Mouse (Mus musculus): ENCODE data around the gene Fam173a. TPM values are rescaled to one million over a fixed set of nuclear protein-coding genes. Genes with fewer than 3 reads are reported as not detected.
"Not testable (repeated sequence)": the region's sequence is repeated elsewhere in the genome, so short reads cannot be mapped to it uniquely, and the experiment has no call there.

The Fam173a gene
- polyA plus RNA-seq, 1 experiment: 64.5 TPM

- no peak for TF ChIP-seq CTCF (IDR thresholded peaks at IDR 0.05; ENCODE audit: low read depth, low read length)
- no peak for TF ChIP-seq POLR2A (IDR thresholded peaks at IDR 0.05; ENCODE audit: borderline replicate concordance, low read depth, low read length)
- H3K4me3 ChIP-seq (ENCODE audit: insufficient read depth, low read length): no peak overlapping the region
- no peak overlapping the region for H3K27ac ChIP-seq (ENCODE audit: insufficient read depth, low read depth, low read length)
- H3K4me1 ChIP-seq (ENCODE audit: control insufficient read depth, insufficient read depth, low read length): no peaks in the 10 kb centered on the region
Observed at GRCm38 (mm10) chr17:25751446-25751845, 41.3 kb downstream of the Fam173a start.

DNA sequence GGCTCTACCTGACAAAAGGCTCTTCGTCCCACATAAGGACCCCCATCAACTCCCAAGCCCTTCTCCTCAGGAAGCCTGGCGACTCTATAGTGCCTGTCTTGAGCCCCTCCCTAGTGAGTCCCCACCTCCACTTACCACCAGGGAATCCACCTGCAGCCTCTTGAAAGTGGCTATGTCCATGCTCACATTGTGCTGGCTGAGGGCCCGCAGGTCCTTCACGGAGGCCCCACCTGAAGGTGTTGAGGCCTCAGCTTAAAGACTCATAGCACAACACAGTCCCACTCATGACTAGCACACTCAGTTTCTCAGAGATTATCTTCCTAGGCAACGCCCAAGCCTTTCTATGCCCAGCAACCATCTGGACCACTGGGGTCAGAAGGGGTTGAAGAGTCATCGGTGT is 43.4 kb downstream of the Fam173a start:
- Histone ChIP-seq H3K4me3 (ENCODE audit: insufficient read depth, low read length) (no peak overlapping the region), H3K4me1 (ENCODE audit: control insufficient read depth, insufficient read depth, low read length) (no peaks in the 10 kb centered on the region), H3K27ac (ENCODE audit: insufficient read depth, low read depth, low read length) (no peak overlapping the region)
- TF ChIP-seq POLR2A (IDR thresholded peaks at IDR 0.05; ENCODE audit: borderline replicate concordance, low read depth, low read length) (no peak), CTCF (IDR thresholded peaks at IDR 0.05; ENCODE audit: low read depth, low read length) (no peak)

- TF ChIP-seq CTCF (IDR thresholded peaks at IDR 0.05; ENCODE audit: low read depth, low read length) (no peak), POLR2A (IDR thresholded peaks at IDR 0.05; ENCODE audit: borderline replicate concordance, low read depth, low read length) (no peak)
- Histone ChIP-seq H3K4me3 (ENCODE audit: insufficient read depth, low read length) (no peak overlapping the region), H3K27ac (ENCODE audit: insufficient read depth, low read depth, low read length) (no peak overlapping the region), H3K4me1 (ENCODE audit: control insufficient read depth, insufficient read depth, low read length) (no peaks in the 10 kb centered on the region)
Observed at GRCm38 (mm10) chr17:25748238-25748637, 44.5 kb downstream of the Fam173a start.

DNA sequence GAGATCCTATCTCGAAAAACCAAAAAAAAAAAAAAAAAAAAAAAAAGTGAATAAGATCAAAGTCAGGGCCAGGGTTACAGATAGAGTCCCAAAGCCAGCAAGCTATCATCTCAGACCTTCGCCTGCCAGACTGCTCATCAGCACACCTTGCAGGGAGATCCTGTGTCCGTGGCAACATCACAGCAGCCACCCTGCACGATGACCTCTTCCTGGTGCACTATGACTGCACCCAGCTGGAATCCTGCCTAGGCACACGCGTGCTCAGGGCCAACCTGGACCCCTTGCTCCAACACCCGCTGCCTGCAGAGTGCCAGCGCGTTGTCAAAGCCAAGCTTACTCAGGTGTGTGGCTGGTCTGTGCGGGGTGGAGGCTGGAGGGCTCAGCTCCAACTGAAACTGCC is 48.4 kb downstream of the Fam173a start:
- TF ChIP-seq CTCF (IDR thresholded peaks at IDR 0.05; ENCODE audit: low read depth, low read length) (no peak), POLR2A (IDR thresholded peaks at IDR 0.05; ENCODE audit: borderline replicate concordance, low read depth, low read length) (no peak)
- Histone ChIP-seq H3K27ac (ENCODE audit: insufficient read depth, low read depth, low read length) (no peak overlapping the region), H3K4me3 (ENCODE audit: insufficient read depth, low read length) (no peak overlapping the region), H3K4me1 (ENCODE audit: control insufficient read depth, insufficient read depth, low read length) (no peaks in the 10 kb centered on the region)

DNA sequence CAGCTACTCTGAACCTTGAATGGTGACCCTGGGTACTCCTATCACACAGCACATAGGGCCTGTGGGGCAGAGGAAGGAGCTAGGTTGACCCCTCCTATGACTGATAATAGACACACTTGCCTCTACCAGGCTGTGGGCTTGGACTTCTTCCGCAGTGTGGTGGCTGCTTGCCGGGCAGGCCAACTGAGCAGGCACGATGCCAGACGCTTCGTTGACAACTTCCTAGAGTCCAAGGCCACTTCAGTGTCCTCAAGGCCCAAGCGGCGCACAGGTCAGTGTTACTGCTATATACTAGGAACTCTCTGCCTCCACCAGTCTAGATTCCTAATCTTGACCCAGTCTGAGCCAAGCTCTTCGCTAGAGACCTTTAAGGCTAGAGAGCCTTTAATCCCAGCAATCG is 48.9 kb downstream of the Fam173a start:
- no peaks in the 10 kb centered on the region for H3K4me1 ChIP-seq (ENCODE audit: control insufficient read depth, insufficient read depth, low read length)
- no peak for TF ChIP-seq CTCF (IDR thresholded peaks at IDR 0.05; ENCODE audit: low read depth, low read length)
- TF ChIP-seq POLR2A (IDR thresholded peaks at IDR 0.05; ENCODE audit: borderline replicate concordance, low read depth, low read length): no peak
- H3K4me3 ChIP-seq (ENCODE audit: insufficient read depth, low read length): no peak overlapping the region
- no peak overlapping the region for H3K27ac ChIP-seq (ENCODE audit: insufficient read depth, low read depth, low read length)

DNA sequence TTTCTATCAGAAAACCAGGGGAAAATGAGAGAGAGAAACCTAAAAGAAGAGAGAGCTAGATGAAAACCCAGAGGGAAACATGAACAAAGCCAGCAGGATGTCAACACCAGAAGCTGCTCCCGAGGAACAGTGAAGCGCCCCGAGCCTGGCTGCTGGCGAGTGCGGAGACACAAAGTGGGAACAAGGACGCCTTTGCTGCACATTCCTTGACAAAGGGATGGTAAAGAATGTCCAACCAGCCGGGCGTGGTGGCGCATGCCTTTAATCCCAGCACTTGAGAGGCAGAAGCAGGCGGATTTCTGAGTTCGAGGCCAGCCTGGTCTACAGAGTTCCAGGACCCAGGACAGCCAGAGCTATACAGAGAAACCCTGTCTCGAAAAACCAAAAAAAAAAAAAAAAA is 51.2 kb downstream of the Fam173a start:
- H3K4me1 ChIP-seq (ENCODE audit: control insufficient read depth, insufficient read depth, low read length); H3K27ac ChIP-seq (ENCODE audit: insufficient read depth, low read depth, low read length); H3K4me3 ChIP-seq (ENCODE audit: insufficient read depth, low read length): not testable (repeated sequence)

Other genes starting within 250 kb of the Fam173a start
- gene Sox8, start 222.2 kb downstream of the Fam173a start, polyA plus RNA-seq (2012; ENCODE audit: insufficient read depth, insufficient read length, missing spikeins): not detected in 2 replicates
- gene Lmf1, start 213.8 kb downstream of the Fam173a start, polyA plus RNA-seq (2012; ENCODE audit: insufficient read depth, insufficient read length, missing spikeins): 21.4 and 22.5 TPM in 2 replicates
- not detected in 2 replicates for gene Gng13, start 75.7 kb downstream of the Fam173a start, polyA plus RNA-seq (2012; ENCODE audit: insufficient read depth, insufficient read length, missing spikeins)
- 7.4 and 14.1 TPM in 2 replicates for gene Chtf18, start 65.5 kb downstream of the Fam173a start, polyA plus RNA-seq (2012; ENCODE audit: insufficient read depth, insufficient read length, missing spikeins)
- gene Rpusd1, start 65.2 kb downstream of the Fam173a start, polyA plus RNA-seq (2012; ENCODE audit: insufficient read depth, insufficient read length, missing spikeins): 10.1 and 10.2 TPM in 2 replicates
- gene Mslnl, start 56.9 kb downstream of the Fam173a start, polyA plus RNA-seq (2012; ENCODE audit: insufficient read depth, insufficient read length, missing spikeins): not detected in 2 replicates
- not detected in 2 replicates for gene Msln, start 38.5 kb downstream of the Fam173a start, polyA plus RNA-seq (2012; ENCODE audit: insufficient read depth, insufficient read length, missing spikeins)
- gene Narfl, start 19.1 kb downstream of the Fam173a start, polyA plus RNA-seq (2012; ENCODE audit: insufficient read depth, insufficient read length, missing spikeins): 36.9 and 40.9 TPM in 2 replicates
- gene Haghl, start 7.2 kb downstream of the Fam173a start, polyA plus RNA-seq (2012; ENCODE audit: insufficient read depth, insufficient read length, missing spikeins): 30.4 and 31.0 TPM in 2 replicates
- not detected in 2 replicates for gene Ccdc78, start 6.3 kb downstream of the Fam173a start, polyA plus RNA-seq (2012; ENCODE audit: insufficient read depth, insufficient read length, missing spikeins)
- gene AC134908.4, start 2.8 kb upstream of the Fam173a start, polyA plus RNA-seq (2012; ENCODE audit: insufficient read depth, insufficient read length, missing spikeins): not detected in 2 replicates
- 13.1 and 14.6 TPM in 2 replicates for gene Metrn, start 4.2 kb upstream of the Fam173a start, polyA plus RNA-seq (2012; ENCODE audit: insufficient read depth, insufficient read length, missing spikeins)
- gene Fbxl16, start 16.2 kb upstream of the Fam173a start, polyA plus RNA-seq (2012; ENCODE audit: insufficient read depth, insufficient read length, missing spikeins): not detected in 2 replicates
- gene Wdr24, start 30.7 kb upstream of the Fam173a start, polyA plus RNA-seq (2012; ENCODE audit: insufficient read depth, insufficient read length, missing spikeins): 11.9 and 14.0 TPM in 2 replicates
- 16.3 and 18.0 TPM in 2 replicates for gene Jmjd8, start 36.0 kb upstream of the Fam173a start, polyA plus RNA-seq (2012; ENCODE audit: insufficient read depth, insufficient read length, missing spikeins)
- 84.9 and 89.7 TPM in 2 replicates for gene Stub1, start 40.5 kb upstream of the Fam173a start, polyA plus RNA-seq (2012; ENCODE audit: insufficient read depth, insufficient read length, missing spikeins)
- gene Rhbdl1, start 44.4 kb upstream of the Fam173a start, polyA plus RNA-seq (2012; ENCODE audit: insufficient read depth, insufficient read length, missing spikeins): 1.6 and 3.7 TPM in 2 replicates
- 1.5 TPM in 1 of 2 replicates, not detected in the other for gene Gm20683, start 48.9 kb upstream of the Fam173a start, polyA plus RNA-seq (2012; ENCODE audit: insufficient read depth, insufficient read length, missing spikeins)
- 30.8 and 35.1 TPM in 2 replicates for gene Rhot2, start 52.0 kb upstream of the Fam173a start, polyA plus RNA-seq (2012; ENCODE audit: insufficient read depth, insufficient read length, missing spikeins)
- 11.7 and 13.1 TPM in 2 replicates for gene Wdr90, start 68.6 kb upstream of the Fam173a start, polyA plus RNA-seq (2012; ENCODE audit: insufficient read depth, insufficient read length, missing spikeins)
- gene Mcrip2, start 75.9 kb upstream of the Fam173a start, polyA plus RNA-seq (2012; ENCODE audit: insufficient read depth, insufficient read length, missing spikeins): 10.3 and 16.6 TPM in 2 replicates
- gene Mettl26, start 82.2 kb upstream of the Fam173a start, polyA plus RNA-seq (2012; ENCODE audit: insufficient read depth, insufficient read length, missing spikeins): 16.1 and 17.0 TPM in 2 replicates
- gene Wfikkn1, start 88.0 kb upstream of the Fam173a start, polyA plus RNA-seq (2012; ENCODE audit: insufficient read depth, insufficient read length, missing spikeins): 0.84 and 1.4 TPM in 2 replicates
- 30.0 and 32.8 TPM in 2 replicates for gene Rab40c, start 126.8 kb upstream of the Fam173a start, polyA plus RNA-seq (2012; ENCODE audit: insufficient read depth, insufficient read length, missing spikeins)
- gene Pigq, start 152.0 kb upstream of the Fam173a start, polyA plus RNA-seq (2012; ENCODE audit: insufficient read depth, insufficient read length, missing spikeins): 51.1 and 53.4 TPM in 2 replicates
- not detected in 2 replicates for gene Nhlrc4, start 152.1 kb upstream of the Fam173a start, polyA plus RNA-seq (2012; ENCODE audit: insufficient read depth, insufficient read length, missing spikeins)
- gene A930017K11Rik, start 159.7 kb upstream of the Fam173a start, polyA plus RNA-seq (2012; ENCODE audit: insufficient read depth, insufficient read length, missing spikeins): not detected in 2 replicates
- gene Capn15, start 192.9 kb upstream of the Fam173a start, polyA plus RNA-seq (2012; ENCODE audit: insufficient read depth, insufficient read length, missing spikeins): 12.1 and 12.7 TPM in 2 replicates

Measured in bone marrow macrophage, adult 2 months (primary cell).